Mouse (Mus musculus) stomach, postnatal 0 days (tissue): ENCODE measurements at regions not wholly inside any gene's neighbourhood (a gene's known extent, or its start where the extent isn't known, plus 50 kb on each side); places are given as distances from the start of the nearest gene placed in this dataset.

Experiments used
- ATAC-seq: fragments of 200-750 bp; cut with Nextera tagmentation; 2 replicates; pipeline ENCODE4 v1.8.0; 2017; ENCODE audit not compliant: low FRiP score, low TSS enrichment
- DNase-seq: peaks from one replicate; pipeline ENCODE4 v3.0.0-alpha.2; 2016; ENCODE audit warnings: low spot score
- H3K27ac ChIP-seq: fragments of 300-500 bp; sonication (generic); replicated peaks from 2 replicates; pipeline ENCODE4 v1.5.1; 2014; ENCODE audit warnings: mild to moderate bottlenecking, control low read depth
- H3K27me3 ChIP-seq: fragments of 300-500 bp; sonication (generic); 2 replicates; pipeline ENCODE4 v1.6.1; 2014; ENCODE audit warnings: low read length; ENCODE audit not compliant: control insufficient read depth, insufficient read depth
- H3K36me3 ChIP-seq: fragments of 300-500 bp; sonication (generic); 2 replicates; pipeline ENCODE4 v1.6.1; 2014; ENCODE audit warnings: low read length, mixed read lengths; ENCODE audit not compliant: control insufficient read depth, insufficient read depth
- H3K4me1 ChIP-seq: fragments of 300-500 bp; sonication (generic); replicated peaks from 2 replicates; pipeline ENCODE4 v1.6.1; 2014; ENCODE audit warnings: antibody characterized with exemption; ENCODE audit not compliant: control insufficient read depth, insufficient read depth
- H3K4me2 ChIP-seq: fragments of 300-500 bp; sonication (generic); replicated peaks from 2 replicates; pipeline ENCODE4 v1.6.1; 2014; ENCODE audit warnings: low read depth, mild to moderate bottlenecking, control low read depth, moderate library complexity
- H3K4me3 ChIP-seq: fragments of 300-500 bp; sonication (generic); 2 replicates; pipeline ENCODE4 v1.5.1; 2014; ENCODE audit warnings: low read depth, low read length, control low read depth
- H3K9ac ChIP-seq: fragments of 300-500 bp; sonication (generic); 2 replicates; pipeline ENCODE4 v1.6.1; 2014; ENCODE audit warnings: mild to moderate bottlenecking, low read length, control low read depth, mixed read lengths
- H3K9me3 ChIP-seq: fragments of 300-500 bp; sonication (generic); 2 replicates; pipeline ENCODE4 v1.6.1; 2016; ENCODE audit warnings: low read length; ENCODE audit not compliant: control insufficient read depth
- CTCF ChIP-seq: IDR thresholded peaks from 2 replicates; pipeline ENCODE4 v1.5.1; 2016; ENCODE audit warnings: antibody characterized with exemption, low read depth, mild to moderate bottlenecking, moderate library complexity
- EP300 ChIP-seq: optimal IDR thresholded peaks from 2 replicates; pipeline ENCODE3; 2016; ENCODE audit warnings: antibody characterized with exemption
- WGBS: fragments of 180-500 bp; shearing (Covaris S2); extraction: QIAGEN DNeasy Blood & Tissue Kit; methylation state at CpG from one replicate; pipeline ENCODE4 v1.1.7; 2014; 5-methylcytosine and 5-hydroxymethylcytosine counted together

DNA sequence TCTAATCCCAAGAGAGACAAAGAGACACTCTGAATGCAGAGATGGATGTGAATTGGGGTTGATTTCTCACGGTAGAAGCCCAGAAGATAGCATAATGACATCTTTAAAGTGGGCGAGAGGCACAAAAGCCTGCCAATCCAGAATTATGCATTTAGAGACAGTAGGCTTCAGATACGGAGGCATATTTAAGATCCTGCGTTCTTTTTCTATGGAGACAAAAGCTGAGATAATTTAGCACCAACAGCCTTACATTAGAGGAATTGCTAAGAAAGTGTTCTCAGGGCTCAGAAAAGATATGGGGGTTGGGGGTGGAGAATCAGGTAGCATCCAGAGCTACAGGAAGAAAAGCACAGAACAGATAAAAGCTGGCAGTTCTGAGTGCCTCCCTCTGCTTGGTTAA, 422.4 kb upstream of the Kcnab2 start:
- no peaks in the 10 kb centered on the region for H3K9me3 ChIP-seq
- H3K4me2 ChIP-seq: no peak overlapping the region
- H3K9ac ChIP-seq: no peak overlapping the region
- TF ChIP-seq CTCF (no peak), EP300 (no peak)
- 66% methylated on average over 4 of the region's 4 CpGs for WGBS
- H3K27ac ChIP-seq: no peak overlapping the region
- H3K27me3 ChIP-seq: no peaks in the 10 kb centered on the region
- no peaks in the 10 kb centered on the region for H3K36me3 ChIP-seq
- ATAC-seq (no peak), DNase-seq (no peak)
- H3K4me1 ChIP-seq: no peaks in the 10 kb centered on the region
- H3K4me3 ChIP-seq: no peak overlapping the region

DNA sequence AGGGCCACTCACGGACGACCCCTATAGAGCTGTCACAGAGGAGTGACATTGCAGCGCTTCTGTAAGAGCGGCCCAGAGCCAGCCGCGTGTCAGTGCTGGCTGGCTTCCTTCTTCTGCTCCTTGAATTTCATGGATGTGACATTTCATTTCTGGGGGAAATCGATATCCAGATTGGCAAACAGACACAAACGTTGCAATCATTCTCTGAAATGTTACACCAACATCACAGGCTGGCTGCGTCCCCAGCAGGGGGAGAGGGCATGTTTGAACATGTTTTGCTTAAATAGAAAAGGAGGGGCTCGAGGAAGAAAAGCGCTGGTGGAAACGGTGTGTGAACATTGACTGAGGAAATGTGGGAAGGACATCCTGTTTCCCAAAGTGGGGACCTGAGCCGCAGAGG, 417.4 kb upstream of the Kcnab2 start:
- H3K9ac ChIP-seq: no peak overlapping the region
- H3K36me3 ChIP-seq: no peaks in the 10 kb centered on the region
- no peak overlapping the region for H3K4me2 ChIP-seq
- 52% methylated on average over 13 of the region's 13 CpGs for WGBS
- ATAC-seq: no peak
- H3K4me3 ChIP-seq: no peak overlapping the region
- H3K27ac ChIP-seq: no peak overlapping the region
- no peak for TF ChIP-seq EP300
- no peak for TF ChIP-seq CTCF
- H3K9me3 ChIP-seq: no peaks in the 10 kb centered on the region
- no peaks in the 10 kb centered on the region for H3K27me3 ChIP-seq
- H3K4me1 ChIP-seq: no peaks in the 10 kb centered on the region
- DNase-seq: no peak

DNA sequence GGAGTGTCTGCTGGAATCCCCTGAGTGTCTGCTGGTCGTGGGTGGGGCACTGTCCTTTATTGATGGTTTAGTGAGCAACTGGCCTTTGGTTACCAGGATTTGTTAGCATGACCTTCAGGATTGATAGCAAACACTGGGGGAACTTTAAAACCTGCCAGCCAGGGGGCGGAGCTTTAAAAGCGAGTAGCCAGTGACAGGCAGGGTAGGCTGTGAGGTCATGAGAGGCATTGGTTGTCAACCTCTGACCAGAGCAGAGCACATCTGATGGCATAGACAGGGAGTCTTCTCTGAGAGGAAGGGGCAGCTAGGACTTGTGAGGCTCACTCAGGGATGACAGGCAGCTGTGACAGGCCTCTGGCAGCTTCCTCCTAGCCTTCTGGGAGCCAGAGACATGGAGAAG, 415.3 kb upstream of the Kcnab2 start:
- no peak overlapping the region for H3K27ac ChIP-seq
- DNase-seq (no peak), ATAC-seq (no peak)
- H3K9me3 ChIP-seq: no peaks in the 10 kb centered on the region
- H3K4me1 ChIP-seq: no peaks in the 10 kb centered on the region
- H3K4me2 ChIP-seq: no peak overlapping the region
- 60% methylated on average over 3 of the region's 3 CpGs for WGBS
- no peak overlapping the region for H3K9ac ChIP-seq
- H3K4me3 ChIP-seq: no peak overlapping the region
- H3K27me3 ChIP-seq: no peaks in the 10 kb centered on the region
- TF ChIP-seq EP300: no peak
- TF ChIP-seq CTCF: no peak
- no peaks in the 10 kb centered on the region for H3K36me3 ChIP-seq

DNA sequence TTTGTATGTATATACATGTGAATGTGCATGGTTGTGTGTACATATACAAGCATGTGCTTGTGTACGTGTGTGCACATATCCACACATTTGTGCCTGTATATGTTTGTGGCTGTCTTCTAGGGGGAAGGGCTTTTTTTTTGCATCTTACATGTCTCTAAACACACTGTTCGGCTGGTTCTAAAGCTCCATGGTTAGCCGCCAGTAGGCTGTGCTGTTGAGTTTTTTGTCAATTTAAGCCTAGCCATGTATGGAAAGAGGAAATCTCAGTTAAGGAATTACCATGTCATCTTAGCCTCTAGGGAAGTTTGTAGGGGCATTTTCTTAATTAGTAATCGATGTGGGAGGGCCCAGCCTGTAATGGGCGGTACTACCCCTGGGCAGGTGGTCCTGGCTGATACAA, 411.5 kb upstream of the Kcnab2 start:
- Histone ChIP-seq H3K9me3 (no peaks in the 10 kb centered on the region), H3K4me2 (no peak overlapping the region), H3K27me3 (no peaks in the 10 kb centered on the region), H3K36me3 (no peaks in the 10 kb centered on the region), H3K9ac (no peak overlapping the region), H3K4me1 (no peaks in the 10 kb centered on the region), H3K4me3 (no peak overlapping the region), H3K27ac (no peak overlapping the region)
- no peak for ATAC-seq
- peak; percentile 40 for TF ChIP-seq CTCF
- no peak for TF ChIP-seq EP300
- WGBS: 80% methylated on average over 5 of the region's 5 CpGs
- DNase-seq: no peak

DNA sequence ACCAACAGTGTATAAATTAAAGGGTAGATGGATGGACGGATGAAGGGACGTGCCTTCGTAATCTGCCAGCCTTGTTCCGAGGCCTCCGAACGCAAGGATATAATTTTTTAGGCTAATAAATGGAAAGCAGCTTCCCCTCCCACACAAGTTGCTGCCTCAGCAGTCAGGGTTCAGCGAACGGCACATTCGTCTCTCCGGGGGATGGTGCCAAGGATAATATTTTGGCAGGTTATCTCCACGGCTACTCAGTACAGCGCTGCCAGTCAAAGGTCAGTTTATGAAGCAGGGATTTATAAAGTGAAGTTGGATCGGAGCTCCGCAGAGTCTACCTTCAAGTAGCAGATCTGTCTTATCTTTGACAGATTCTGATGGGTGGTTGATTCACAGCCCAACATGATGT, 410.6 kb upstream of the Kcnab2 start:
- ATAC-seq (no peak), DNase-seq (no peak)
- Histone ChIP-seq H3K27ac (no peak overlapping the region), H3K4me1 (no peaks in the 10 kb centered on the region), H3K9ac (no peak overlapping the region), H3K4me2 (no peak overlapping the region), H3K27me3 (no peaks in the 10 kb centered on the region), H3K36me3 (no peaks in the 10 kb centered on the region), H3K4me3 (no peak overlapping the region), H3K9me3 (no peaks in the 10 kb centered on the region)
- WGBS: 47% methylated on average over 14 of the region's 14 CpGs
- no peak for TF ChIP-seq CTCF
- no peak for TF ChIP-seq EP300

DNA sequence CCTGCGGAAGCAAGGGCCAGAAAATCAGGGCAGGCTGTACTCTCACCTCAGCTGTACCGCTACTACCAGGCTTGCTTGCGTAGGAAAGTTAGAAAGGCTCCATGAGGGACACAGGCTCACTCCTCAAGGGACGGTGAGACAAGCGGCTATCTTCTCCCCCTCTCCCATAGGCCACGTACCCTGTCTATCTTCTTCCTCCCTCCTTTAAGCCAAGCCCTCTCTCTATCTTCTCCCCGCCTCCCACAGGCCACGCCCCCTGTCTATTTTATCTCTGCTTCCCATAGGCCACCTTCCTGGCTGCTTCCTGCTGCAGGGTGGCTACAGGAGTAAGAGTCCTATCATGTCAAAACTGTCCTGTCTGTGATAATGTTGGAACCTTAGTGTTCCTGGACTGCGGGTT, 409.1 kb upstream of the Kcnab2 start:
- WGBS: 78% methylated on average over 9 of the region's 9 CpGs
- Histone ChIP-seq H3K4me1 (no peaks in the 10 kb centered on the region), H3K27me3 (no peaks in the 10 kb centered on the region), H3K4me2 (no peak overlapping the region), H3K4me3 (no peak overlapping the region), H3K36me3 (no peaks in the 10 kb centered on the region), H3K9me3 (no peaks in the 10 kb centered on the region), H3K9ac (no peak overlapping the region), H3K27ac (no peak overlapping the region)
- no peak for DNase-seq
- ATAC-seq: no peak
- TF ChIP-seq EP300 (no peak), CTCF (no peak)
